Mouse (Mus musculus) embryonic stem cell, embryonic (primary cell): ENCODE results near the gene Accs.

Source experiments
- CTCF ChIA-PET, 4 experiments: fragments of 300-600 bp in 2 of 4; fragments of 350-600 bp in 2 of 4; sonication (Branson Sonifier 250); formaldehyde crosslinking; loops; one replicate each; lab custom pipeline; 2022; ENCODE audit warnings: inconsistent platforms in 2 of 4; lab: Charles Lee
- POLR2A ChIA-PET, 4 experiments: fragments of 300-600 bp in 2 of 4; fragments of 350-600 bp in 2 of 4; sonication (Branson Sonifier 250); formaldehyde crosslinking; loops; one replicate each; lab custom pipeline; 2022; ENCODE audit warnings: antibody characterized with exemption in 4 of 4, inconsistent platforms in 1 of 4; lab: Charles Lee

Accs gene

DNA sequence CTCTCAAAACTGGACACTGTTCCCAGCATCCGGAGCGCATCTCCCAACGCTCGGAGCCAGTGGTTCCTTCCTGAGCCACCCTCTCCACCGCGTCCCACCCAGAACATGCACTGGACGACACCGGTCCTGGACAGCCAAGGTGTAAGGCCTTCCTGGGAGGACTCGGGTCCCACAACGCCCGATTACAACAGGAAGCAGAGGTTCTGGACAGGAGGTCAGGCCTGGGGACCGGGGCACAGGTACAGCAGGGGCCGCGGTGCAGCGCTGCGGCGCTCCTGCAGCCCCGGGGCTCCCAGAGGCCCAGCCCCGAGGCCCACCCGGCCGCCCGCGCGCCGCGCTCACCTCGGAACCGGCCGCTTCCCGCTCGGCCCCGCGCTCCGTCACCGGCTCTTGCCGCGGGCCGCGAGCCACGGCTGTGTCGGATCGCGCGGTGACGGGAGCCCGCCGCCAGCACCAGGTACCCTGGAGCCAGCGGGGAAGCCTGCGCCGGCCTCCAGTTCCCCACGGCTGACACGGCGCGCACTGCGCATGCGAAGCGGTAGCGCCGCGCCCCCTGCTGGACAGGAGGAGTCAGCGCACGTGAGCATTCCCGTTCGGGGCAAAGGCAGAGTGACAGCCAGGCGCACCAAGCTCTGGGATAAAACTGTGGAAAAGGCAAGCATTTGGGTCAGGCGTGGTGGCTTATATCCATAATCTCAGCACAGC, 27.5 kb downstream of the Accs start, which contains the start of gene Ext2:
TSS of gene Ext2 (minus strand) at position 524 of the 705 bp plus-strand sequence.
- POLR2A ChIA-PET: interaction anchor here in 3 of 4 experiments (0.6 to 2.3 kb wide), 12 partner anchors 10 to 401 kb away, joined by 3 to 20 read pairs (median 3); partner anchors contain the start of genes Accs (in 2 of the 3) and Accsl (in 1 of the 3)
- CTCF ChIA-PET: interaction anchor here (0.6 to 2.1 kb wide), 33 partner anchors 9 to 555 kb away, joined by 3 to 125 read pairs (median 4); partner anchors contain the start of genes Accs (in 3 of the 4) and Accsl (in 1 of the 4)

DNA sequence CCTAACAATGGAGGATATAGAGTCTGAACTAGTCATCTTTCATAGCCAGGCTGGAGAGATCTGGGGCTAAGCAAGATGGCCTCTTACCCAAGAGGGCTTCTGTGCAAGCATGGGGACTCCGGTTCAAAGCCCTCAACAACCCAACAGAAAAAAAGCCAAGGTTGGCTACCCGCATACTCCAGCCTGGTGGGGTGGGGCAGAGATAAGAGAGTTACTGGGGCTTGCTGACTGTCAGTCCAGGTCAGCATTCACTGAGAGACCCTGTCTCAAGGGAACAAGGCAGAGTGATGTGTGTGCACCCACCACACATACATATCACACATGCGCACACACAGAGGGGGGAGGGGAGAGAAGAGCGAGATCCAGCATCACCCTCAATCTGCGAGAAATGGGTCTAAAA, 32.0 kb downstream of the Accs start:
- POLR2A ChIA-PET: interaction anchor here in 2 of 4 experiments (0.7 to 1.0 kb wide), 3 partner anchors 13 to 586 kb away, joined by 3 to 5 read pairs (median 4); no protein-coding TSS in a partner anchor
- CTCF ChIA-PET: interaction anchor here in 1 of 4 experiments (1.0 kb wide), 1 partner anchor 13 kb away, joined by 3 read pairs; no protein-coding TSS in a partner anchor

- ChIA-PET POLR2A (interaction anchor here in 1 of 4 experiments (0.6 to 1.1 kb wide), 2 partner anchors 65 to 506 kb away, joined by 3 read pairs; no protein-coding TSS in a partner anchor), CTCF (interaction anchor here (0.7 to 4.6 kb wide), 17 partner anchors 9 to 343 kb away, joined by 3 to 70 read pairs (median 5); partner anchors contain the start of genes Ext2 (in 3 of the 4) and Accsl (in 1 of the 4))
Observed at GRCm38 (mm10) chr2:93813343-93813742, 36.4 kb downstream of the Accs start.

- ChIA-PET POLR2A (interaction anchor here in 1 of 4 experiments (0.6 kb wide), 1 partner anchor 130 kb away, joined by 4 read pairs; no protein-coding TSS in a partner anchor), CTCF (interaction anchor here (0.6 to 4.6 kb wide), 21 partner anchors 8 to 341 kb away, joined by 3 to 70 read pairs (median 4); partner anchors contain the start of gene Ext2 (in 3 of the 4))
Observed at GRCm38 (mm10) chr2:93811812-93812211, 37.9 kb downstream of the Accs start.

DNA sequence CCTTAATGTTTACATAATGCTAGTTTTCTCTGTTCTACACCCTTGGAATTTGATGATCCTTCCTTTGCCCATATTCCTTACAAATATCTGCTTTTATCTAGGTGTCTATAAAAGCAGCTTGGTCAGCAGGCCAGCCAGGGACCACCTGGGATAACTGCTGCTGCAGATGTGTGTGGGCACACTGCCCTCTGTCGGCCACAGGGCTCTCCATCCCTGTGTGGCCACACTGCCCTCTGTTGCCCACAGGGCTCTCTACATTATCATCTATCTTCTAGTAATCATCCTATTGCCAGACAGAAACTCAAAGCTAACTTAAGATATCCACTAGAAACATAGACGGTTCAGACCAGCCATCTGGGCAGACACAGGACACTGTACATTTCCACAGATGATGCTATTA, 39.8 kb downstream of the Accs start:
- POLR2A ChIA-PET: interaction anchor here in 3 of 4 experiments (0.7 to 2.0 kb wide), 7 partner anchors 9 to 551 kb away, joined by 3 to 9 read pairs (median 5); no protein-coding TSS in a partner anchor

DNA sequence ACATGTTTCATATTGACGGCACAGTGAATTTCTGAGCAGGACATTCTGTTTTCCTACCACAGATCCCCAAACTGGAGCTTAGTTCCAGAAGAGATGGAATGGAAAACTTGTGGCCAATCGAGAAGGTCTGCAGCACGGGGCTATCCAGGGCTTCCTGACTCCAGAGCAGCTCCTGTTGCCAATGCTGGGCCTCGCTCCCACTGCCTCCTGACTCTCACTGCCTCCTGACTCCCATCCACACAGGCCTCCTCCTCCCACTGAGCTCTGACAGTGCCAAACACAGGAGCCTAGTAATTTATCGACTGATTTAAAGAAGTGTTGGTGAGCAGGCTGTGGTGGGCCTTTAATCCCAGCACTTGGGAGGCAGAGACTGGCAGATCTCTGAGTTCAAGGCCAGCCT, 41.7 kb downstream of the Accs start:
- ChIA-PET CTCF (interaction anchor here in 2 of 4 experiments (0.5 to 4.2 kb wide), 5 partner anchors 23 to 346 kb away, joined by 3 to 27 read pairs (median 6); no protein-coding TSS in a partner anchor), POLR2A (no interaction called here)

More for the DNA sequence above, 39.8 kb downstream of the Accs start:
- CTCF ChIA-PET: interaction anchor here (0.5 to 4.6 kb wide), 58 partner anchors 9 to 1815 kb away, joined by 3 to 70 read pairs (median 4); partner anchors contain the start of genes Accs (in 1 of the 4), Cd82 (in 1 of the 4), Ext2 (in 1 of the 4) and Tspan18 (in 1 of the 4)

DNA sequence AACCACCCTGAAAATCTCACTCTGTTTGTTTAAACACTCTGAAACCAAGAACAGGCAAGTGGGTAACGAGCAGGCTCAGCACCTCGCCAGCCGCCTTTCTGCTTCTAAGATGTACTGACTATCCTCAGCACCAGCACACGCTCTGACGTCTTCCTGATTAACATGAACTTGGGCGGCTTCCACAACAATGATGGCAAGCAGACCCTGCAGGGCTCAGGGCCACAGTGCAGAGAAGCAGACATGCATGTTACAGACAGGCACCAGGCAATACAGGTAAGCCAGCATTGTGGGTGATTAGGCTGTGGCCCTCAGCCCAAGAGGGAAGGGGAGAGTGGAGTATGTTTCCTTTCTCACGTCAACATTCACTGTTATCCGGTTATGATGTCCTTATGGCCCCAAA, 42.3 kb downstream of the Accs start:
- CTCF ChIA-PET: interaction anchor here in 3 of 4 experiments (0.6 to 4.2 kb wide), 8 partner anchors 15 to 389 kb away, joined by 3 to 27 read pairs (median 6); partner anchors contain the start of gene Ext2 (in 1 of the 3)
- POLR2A ChIA-PET: no interaction called here

DNA sequence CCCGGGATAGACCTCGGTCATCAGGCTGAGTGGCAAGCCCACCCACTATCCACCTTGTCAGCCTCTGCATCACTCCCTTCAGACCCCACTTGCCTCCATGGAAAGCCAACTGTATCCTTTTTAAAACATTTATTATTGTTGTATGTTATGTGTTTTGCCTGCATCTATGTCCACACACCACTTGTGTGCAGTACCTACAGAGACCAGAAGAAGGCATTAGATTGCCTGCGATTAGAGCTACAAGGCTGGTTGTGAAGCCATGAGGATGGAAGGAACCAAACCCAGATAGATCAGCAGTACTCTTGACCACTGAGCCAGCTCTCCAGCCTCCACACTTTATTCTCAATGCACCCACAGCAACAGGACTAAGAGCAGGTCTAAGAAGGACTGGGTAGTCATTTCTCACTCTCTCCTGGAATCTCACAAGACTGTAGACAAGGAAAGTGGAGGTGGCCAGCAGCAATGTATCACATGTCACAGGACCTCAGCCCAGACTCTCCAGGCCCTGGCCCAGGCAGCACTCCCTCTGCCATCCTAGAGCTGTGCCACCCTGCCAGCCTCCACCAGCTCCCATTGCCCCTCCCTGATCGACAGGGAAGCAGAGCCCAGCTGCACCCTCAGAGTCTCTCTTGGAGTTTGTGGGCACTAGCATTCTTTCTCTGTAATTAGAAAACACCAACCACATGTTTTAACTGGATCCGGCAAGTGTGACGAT, 43.1 kb downstream of the Accs start:
- ChIA-PET CTCF (interaction anchor here (0.7 to 4.2 kb wide), 11 partner anchors 11 to 389 kb away, joined by 3 to 27 read pairs (median 3); partner anchors contain the start of gene Ext2 (in 2 of the 4)), POLR2A (interaction anchor here in 2 of 4 experiments (0.6 to 1.5 kb wide), 2 partner anchors 21 to 112 kb away, joined by 5 to 6 read pairs; no protein-coding TSS in a partner anchor)

DNA sequence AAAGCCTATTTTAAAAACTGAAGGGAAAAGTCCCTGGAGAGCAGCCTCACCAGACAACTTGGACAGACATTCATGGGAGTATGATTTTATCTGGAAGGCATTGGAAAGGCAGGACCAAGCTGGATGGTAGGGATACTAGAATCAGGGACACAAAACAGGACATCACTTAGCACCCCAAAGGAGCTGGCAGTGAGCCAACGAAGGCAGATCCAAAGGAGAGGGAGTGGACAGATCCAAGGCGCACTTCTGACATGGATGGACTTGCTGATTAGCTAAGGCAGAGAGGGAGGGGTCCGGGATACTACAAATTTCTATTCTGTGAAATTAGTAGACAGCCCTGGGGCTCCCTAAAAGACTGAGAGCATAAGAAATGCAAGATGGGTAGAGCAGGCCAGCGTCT, 44.2 kb downstream of the Accs start:
- CTCF ChIA-PET: interaction anchor here in 2 of 4 experiments (0.7 to 4.2 kb wide), 7 partner anchors 17 to 485 kb away, joined by 3 to 27 read pairs (median 4); partner anchors contain the start of genes Accs (in 1 of the 2) and Ext2 (in 1 of the 2)
- POLR2A ChIA-PET: interaction anchor here in 3 of 4 experiments (0.8 to 1.5 kb wide), 3 partner anchors 12 to 20 kb away, joined by 4 to 5 read pairs (median 4); no protein-coding TSS in a partner anchor

GRCm38 (mm10) chr2:93805066-93805465, 44.7 kb downstream of the Accs start:
- POLR2A ChIA-PET: interaction anchor here in 3 of 4 experiments (0.8 to 1.5 kb wide), 3 partner anchors 12 to 20 kb away, joined by 4 to 5 read pairs (median 4); no protein-coding TSS in a partner anchor
- CTCF ChIA-PET: interaction anchor here in 1 of 4 experiments (0.6 to 4.2 kb wide), 6 partner anchors 12 to 485 kb away, joined by 3 to 27 read pairs (median 4); partner anchors contain the start of genes Accs and Ext2

- ChIA-PET POLR2A (no interaction called here), CTCF (no interaction called here)
Observed at GRCm38 (mm10) chr2:93802947-93803346, 46.8 kb downstream of the Accs start.

DNA sequence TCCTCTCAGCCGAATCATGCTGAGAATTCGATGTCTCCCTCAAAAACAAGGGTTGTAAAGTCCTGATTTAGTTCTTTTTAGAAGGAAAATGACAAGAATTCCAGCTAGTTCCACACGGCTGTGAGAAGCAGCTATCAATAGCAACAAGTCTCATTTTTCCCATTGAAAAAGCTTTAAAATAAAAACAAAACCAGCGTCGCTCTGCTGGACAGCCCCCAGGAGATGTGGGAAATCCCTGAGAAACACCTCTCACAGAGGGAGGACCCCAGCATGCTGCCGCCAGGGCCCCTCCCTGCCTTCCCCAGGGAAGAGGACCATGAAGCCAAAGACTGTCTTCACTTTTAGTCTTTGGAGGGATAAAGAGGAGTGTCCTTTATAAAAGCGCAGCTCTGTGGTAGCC, 48.6 kb downstream of the Accs start:
- POLR2A ChIA-PET: interaction anchor here in 3 of 4 experiments (0.6 to 1.6 kb wide), 4 partner anchors 9 to 112 kb away, joined by 3 to 9 read pairs (median 4); no protein-coding TSS in a partner anchor
- CTCF ChIA-PET: interaction anchor here in 2 of 4 experiments (0.8 to 2.6 kb wide), 8 partner anchors 9 to 324 kb away, joined by 3 to 16 read pairs (median 4); no protein-coding TSS in a partner anchor

DNA sequence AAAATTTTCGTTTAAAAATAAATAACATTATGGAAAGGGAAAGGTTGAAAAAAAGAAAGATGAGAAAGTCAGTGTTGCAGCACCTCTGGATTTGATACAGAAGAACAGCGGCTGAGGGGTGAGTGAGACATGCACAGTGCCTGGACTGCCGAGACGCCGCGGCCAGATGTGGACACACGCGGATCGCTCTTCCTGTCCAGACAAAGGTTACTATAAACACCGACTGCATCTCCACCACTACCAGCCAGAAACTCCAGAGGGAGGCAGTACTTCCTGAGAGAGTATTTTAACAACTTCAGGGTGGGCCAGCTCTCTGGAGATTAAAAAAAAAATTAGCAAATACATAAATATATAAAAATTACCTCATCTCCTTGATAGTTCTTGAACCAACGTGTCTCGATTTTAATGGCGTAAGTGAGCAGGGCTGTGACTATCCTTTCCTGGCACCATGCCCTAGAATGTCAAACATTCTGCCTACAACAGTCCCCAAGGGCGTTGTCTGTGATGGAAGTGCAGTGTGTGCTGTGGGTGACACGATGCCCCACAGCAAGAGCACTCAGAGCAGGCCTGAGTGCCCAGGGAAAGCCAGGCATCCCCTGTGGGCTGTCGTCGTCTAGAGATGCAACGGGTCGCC, 52.5 kb downstream of the Accs start:
- ChIA-PET POLR2A (interaction anchor here in 1 of 4 experiments (0.7 kb wide), 1 partner anchor 141 kb away, joined by 4 read pairs; no protein-coding TSS in a partner anchor), CTCF (interaction anchor here in 2 of 4 experiments (0.6 to 1.6 kb wide), 3 partner anchors 12 to 22 kb away, joined by 3 to 6 read pairs (median 4); no protein-coding TSS in a partner anchor)

GRCm38 (mm10) chr2:93794375-93794774, 55.4 kb downstream of the Accs start:
- POLR2A ChIA-PET: interaction anchor here in 1 of 4 experiments (0.6 to 2.0 kb wide), 2 partner anchors 9 to 23 kb away, joined by 4 to 6 read pairs; no protein-coding TSS in a partner anchor

DNA sequence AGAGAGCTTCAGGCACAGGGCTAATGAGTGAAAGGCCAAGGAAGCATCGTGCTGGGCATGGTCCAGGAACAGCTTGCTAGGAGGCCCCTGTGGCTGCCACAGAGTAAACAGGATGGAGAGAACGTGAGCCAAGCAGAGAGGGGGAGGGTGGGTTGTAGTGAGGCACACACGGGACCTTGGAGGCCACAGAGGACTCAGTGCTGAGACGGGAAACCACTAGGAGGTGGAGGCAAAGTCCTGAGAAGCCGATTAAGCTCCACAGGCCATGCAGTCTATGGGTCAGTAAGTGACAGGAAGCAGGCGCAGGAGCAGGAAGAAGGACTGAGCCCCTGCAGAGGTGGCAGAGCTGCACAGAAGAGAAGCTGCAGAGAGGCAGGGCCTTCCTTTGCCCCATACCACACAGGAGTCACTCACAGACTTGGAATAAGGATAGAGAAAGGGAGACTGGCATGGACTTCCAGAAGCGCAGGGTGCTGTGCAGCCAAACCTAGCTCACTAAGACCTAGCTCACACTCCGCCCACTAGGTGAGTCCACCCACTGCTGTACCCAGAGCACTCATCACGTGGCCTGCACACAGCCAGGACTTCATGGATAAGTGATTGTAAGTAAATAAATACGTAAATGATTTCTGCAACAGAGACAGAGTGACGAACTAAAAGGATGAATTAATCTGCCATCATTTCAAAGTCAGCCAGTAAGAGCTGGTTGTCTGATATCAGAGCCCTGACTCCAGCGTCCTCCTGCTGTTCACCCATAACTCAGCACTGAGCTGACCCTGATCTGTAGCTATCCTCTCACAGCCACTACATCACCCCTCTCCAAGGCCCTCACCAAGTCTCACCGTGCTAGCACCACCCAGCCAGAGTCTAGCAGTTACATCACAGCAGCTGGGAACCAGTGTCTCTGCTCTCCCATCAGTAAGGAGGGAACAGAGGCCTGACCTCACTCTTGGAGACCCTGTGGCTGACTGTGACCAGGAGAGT, 57.9 kb downstream of the Accs start:
- ChIA-PET CTCF (interaction anchor here (0.5 to 1.9 kb wide), 8 partner anchors 9 to 321 kb away, joined by 3 to 6 read pairs (median 4); no protein-coding TSS in a partner anchor), POLR2A (no interaction called here)

More at GRCm38 (mm10) chr2:93794375-93794774, 55.4 kb downstream of the Accs start:
- CTCF ChIA-PET: interaction anchor here in 2 of 4 experiments (1.1 to 3.3 kb wide), 3 partner anchors 8 to 17 kb away, joined by 3 to 15 read pairs (median 3); no protein-coding TSS in a partner anchor
